Mouse (Mus musculus): Measurements from ENCODE around the gene Rbfox1. TPM values are rescaled to one million over a fixed set of nuclear protein-coding genes. Genes with fewer than 3 reads are reported as not detected.

Rbfox1 gene
- polyA plus RNA-seq, 1 experiment, result 0.14 TPM

- DNase-seq (ENCODE audit: low spot score), result no peak
Observed at GRCm38 (mm10) chr16:6918641-6919040, 1033.5 kb downstream of the Rbfox1 start.

GRCm38 (mm10) chr16:6919681-6920080, 1034.5 kb downstream of the Rbfox1 start:
- DNase-seq (ENCODE audit: low spot score), result no peak

- no peak for DNase-seq (ENCODE audit: low spot score)
Observed at GRCm38 (mm10) chr16:6927661-6928060, 1042.5 kb downstream of the Rbfox1 start.

- no peak for DNase-seq (ENCODE audit: low spot score)
Observed at GRCm38 (mm10) chr16:6930795-6931194, 1045.6 kb downstream of the Rbfox1 start.

- DNase-seq (ENCODE audit: low spot score), result no peak
Observed at GRCm38 (mm10) chr16:6946151-6946550, 1061.0 kb downstream of the Rbfox1 start.

GRCm38 (mm10) chr16:6949666-6950065, 1064.5 kb downstream of the Rbfox1 start:
- no peak for DNase-seq (ENCODE audit: low spot score)

- no peak for DNase-seq (ENCODE audit: low spot score)
Observed at GRCm38 (mm10) chr16:6955102-6955675, 1070.0 kb downstream of the Rbfox1 start.

- DNase-seq (ENCODE audit: low spot score), result no peak
Observed at GRCm38 (mm10) chr16:6961931-6962379, 1076.8 kb downstream of the Rbfox1 start.

- no peak for DNase-seq (ENCODE audit: low spot score)
Observed at GRCm38 (mm10) chr16:6962508-6962907, 1077.4 kb downstream of the Rbfox1 start.

GRCm38 (mm10) chr16:6963533-6963932, 1078.4 kb downstream of the Rbfox1 start:
- no peak for DNase-seq (ENCODE audit: low spot score)

GRCm38 (mm10) chr16:6964720-6965583, 1079.8 kb downstream of the Rbfox1 start:
- DNase-seq (ENCODE audit: low spot score), result no peak

- DNase-seq (ENCODE audit: low spot score), result no peak
Observed at GRCm38 (mm10) chr16:6969986-6970385, 1084.8 kb downstream of the Rbfox1 start.

- DNase-seq (ENCODE audit: low spot score), result no peak
Observed at GRCm38 (mm10) chr16:6976341-6976740, 1091.2 kb downstream of the Rbfox1 start.

GRCm38 (mm10) chr16:6983947-6984346, 1098.8 kb downstream of the Rbfox1 start:
- DNase-seq (ENCODE audit: low spot score), result no peak

GRCm38 (mm10) chr16:6986031-6986430, 1100.9 kb downstream of the Rbfox1 start:
- DNase-seq (ENCODE audit: low spot score), result no peak

GRCm38 (mm10) chr16:6986494-6986893, 1101.3 kb downstream of the Rbfox1 start:
- no peak for DNase-seq (ENCODE audit: low spot score)

GRCm38 (mm10) chr16:6992251-6992650, 1107.1 kb downstream of the Rbfox1 start:
- no peak for DNase-seq (ENCODE audit: low spot score)

- no peak for DNase-seq (ENCODE audit: low spot score)
Observed at GRCm38 (mm10) chr16:6993180-6993579, 1108.0 kb downstream of the Rbfox1 start.

GRCm38 (mm10) chr16:6997109-6997508, 1112.0 kb downstream of the Rbfox1 start:
- DNase-seq (ENCODE audit: low spot score), result no peak

- no peak for DNase-seq (ENCODE audit: low spot score)
Observed at GRCm38 (mm10) chr16:6997834-6998233, 1112.7 kb downstream of the Rbfox1 start.

GRCm38 (mm10) chr16:7004565-7004964, 1119.4 kb downstream of the Rbfox1 start:
- no peak for DNase-seq (ENCODE audit: low spot score)

- no peak for DNase-seq (ENCODE audit: low spot score)
Observed at GRCm38 (mm10) chr16:7005478-7005877, 1120.3 kb downstream of the Rbfox1 start.

GRCm38 (mm10) chr16:7017310-7017709, 1132.2 kb downstream of the Rbfox1 start:
- DNase-seq (ENCODE audit: low spot score), result no peak

Measured in urinary bladder, adult 2 months (tissue).